Mouse (Mus musculus): ENCODE results near the gene Psors1c2. TPM values are rescaled to one million over a fixed set of nuclear protein-coding genes. Genes with fewer than 3 reads are reported as not detected.
A peak's percentile ranks its signal among the peaks of the same experiment; 100 is the strongest.

The Psors1c2 gene
- polyA plus RNA-seq, 1 experiment from 2014 or later: 1.5 TPM

GRCm38 (mm10) chr17:35517526-35517925, 15.5 kb upstream of the Psors1c2 start:
- no peak for ATAC-seq (ENCODE audit: extremely low read depth, insufficient number of reproducible peaks, low FRiP score, low TSS enrichment)
- Histone ChIP-seq H3K36me3 (peaks cover 43% of the 10 kb centered on the region), H3K9me3 (no peaks in the 10 kb centered on the region), H3K9ac (peak overlapping the region; percentile 84), H3K27me3 (replicated peaks) (no peaks in the 10 kb centered on the region), H3K4me3 (peak overlapping the region; percentile 67), H3K4me1 (peaks cover 35% of the 10 kb centered on the region), H3K27ac (replicated peaks) (peak overlapping the region; percentile 63), H3K4me2 (peak overlapping the region; percentile 76)
- WGBS: 7% methylated on average over 12 of the region's 12 CpGs

- H3K27ac ChIP-seq (replicated peaks): no peak overlapping the region
- H3K36me3 ChIP-seq: peaks cover 83% of the 10 kb centered on the region
- no peaks in the 10 kb centered on the region for H3K4me1 ChIP-seq
- H3K4me2 ChIP-seq: no peak overlapping the region
- H3K27me3 ChIP-seq (replicated peaks): no peaks in the 10 kb centered on the region
- no peaks in the 10 kb centered on the region for H3K9me3 ChIP-seq
- ATAC-seq (ENCODE audit: extremely low read depth, insufficient number of reproducible peaks, low FRiP score, low TSS enrichment): no peak
- H3K9ac ChIP-seq: no peak overlapping the region
- WGBS: 86% methylated on average over 9 of the region's 9 CpGs
- no peak overlapping the region for H3K4me3 ChIP-seq
These were observed 8.6 kb upstream of the Psors1c2 start for GRCm38 (mm10) chr17:35524354-35524753.

- no peaks in the 10 kb centered on the region for H3K27me3 ChIP-seq (replicated peaks)
- ATAC-seq (ENCODE audit: extremely low read depth, insufficient number of reproducible peaks, low FRiP score, low TSS enrichment): no peak
- no peak overlapping the region for H3K4me2 ChIP-seq
- no peaks in the 10 kb centered on the region for H3K9me3 ChIP-seq
- H3K9ac ChIP-seq: no peak overlapping the region
- 68% methylated on average over 8 of the region's 8 CpGs for WGBS
- H3K36me3 ChIP-seq: peaks cover 83% of the 10 kb centered on the region
- no peak overlapping the region for H3K4me3 ChIP-seq
- no peaks in the 10 kb centered on the region for H3K4me1 ChIP-seq
- H3K27ac ChIP-seq (replicated peaks): no peak overlapping the region
These were observed 6.4 kb upstream of the Psors1c2 start for GRCm38 (mm10) chr17:35526644-35527043.

- 8% methylated on average over 3 of the region's 3 CpGs for WGBS
These were observed 641 bp upstream of the Psors1c2 start for GRCm38 (mm10) chr17:35532360-35532759.

GRCm38 (mm10) chr17:35534343-35534742, 1.3 kb downstream of the Psors1c2 start:
- Histone ChIP-seq H3K27ac (replicated peaks) (no peak overlapping the region), H3K36me3 (peaks cover 16% of the 10 kb centered on the region), H3K4me3 (no peak overlapping the region), H3K27me3 (replicated peaks) (peaks cover 15% of the 10 kb centered on the region; the same call in 1 of the 2 replicates), H3K9ac (no peak overlapping the region), H3K4me2 (no peak overlapping the region), H3K4me1 (peaks cover 4% of the 10 kb centered on the region; the same call in 1 of the 2 replicates), H3K9me3 (no peaks in the 10 kb centered on the region)
- 6% methylated on average over 6 of the region's 6 CpGs for WGBS
- no peak for ATAC-seq (ENCODE audit: extremely low read depth, insufficient number of reproducible peaks, low FRiP score, low TSS enrichment)

More at GRCm38 (mm10) chr17:35532360-35532759, 641 bp upstream of the Psors1c2 start:
- Histone ChIP-seq H3K4me2 (no peak overlapping the region), H3K9me3 (no peaks in the 10 kb centered on the region), H3K4me1 (peaks cover 4% of the 10 kb centered on the region; the same call in 1 of the 2 replicates), H3K27ac (replicated peaks) (no peak overlapping the region), H3K9ac (no peak overlapping the region), H3K27me3 (replicated peaks) (peaks cover 15% of the 10 kb centered on the region; the same call in 1 of the 2 replicates), H3K36me3 (peaks cover 35% of the 10 kb centered on the region), H3K4me3 (no peak overlapping the region)
- no peak for ATAC-seq (ENCODE audit: extremely low read depth, insufficient number of reproducible peaks, low FRiP score, low TSS enrichment)

GRCm38 (mm10) chr17:35537421-35537820, 4.4 kb downstream of the Psors1c2 start:
- 75% methylated on average over 4 of the region's 4 CpGs for WGBS

GRCm38 (mm10) chr17:35538476-35538875, 5.5 kb downstream of the Psors1c2 start:
- Histone ChIP-seq H3K27me3 (replicated peaks) (peaks cover 9% of the 10 kb centered on the region; the same call in 1 of the 2 replicates), H3K9me3 (no peaks in the 10 kb centered on the region), H3K27ac (replicated peaks) (no peak overlapping the region), H3K4me2 (no peak overlapping the region), H3K9ac (no peak overlapping the region), H3K36me3 (no peaks in the 10 kb centered on the region), H3K4me1 (peaks cover 5% of the 10 kb centered on the region), H3K4me3 (no peak overlapping the region)
- 81% methylated on average over 1 of the region's 1 CpGs for WGBS
- ATAC-seq (ENCODE audit: extremely low read depth, insufficient number of reproducible peaks, low FRiP score, low TSS enrichment): no peak

More at GRCm38 (mm10) chr17:35537421-35537820, 4.4 kb downstream of the Psors1c2 start:
- Histone ChIP-seq H3K36me3 (no peaks in the 10 kb centered on the region), H3K4me1 (peaks cover 3% of the 10 kb centered on the region; the same call in 1 of the 2 replicates), H3K27ac (replicated peaks) (no peak overlapping the region), H3K4me2 (no peak overlapping the region), H3K4me3 (no peak overlapping the region), H3K9ac (no peak overlapping the region), H3K27me3 (replicated peaks) (peaks cover 19% of the 10 kb centered on the region; the same call in 1 of the 2 replicates), H3K9me3 (no peaks in the 10 kb centered on the region)
- ATAC-seq (ENCODE audit: extremely low read depth, insufficient number of reproducible peaks, low FRiP score, low TSS enrichment): no peak

DNA sequence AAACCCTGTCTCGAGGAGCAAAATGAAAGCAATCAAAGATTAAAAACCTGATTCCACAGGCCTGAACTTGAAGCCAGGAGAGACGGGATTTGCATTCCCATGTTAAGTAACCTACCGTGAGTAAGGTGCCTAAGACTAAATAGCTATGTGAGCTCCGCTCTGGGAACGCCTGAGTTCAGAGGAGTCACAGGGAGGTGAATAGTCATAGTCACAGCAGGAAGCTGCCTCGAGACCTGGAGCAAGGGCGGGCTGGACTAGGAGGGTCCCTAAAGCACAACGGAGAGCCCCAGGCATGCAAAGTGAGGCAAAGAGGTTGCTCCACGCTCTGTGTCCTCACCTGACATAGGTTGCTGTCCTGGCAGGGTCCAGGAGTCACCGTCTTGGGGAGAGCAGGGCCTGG, 6.5 kb downstream of the Psors1c2 start:
- Histone ChIP-seq H3K27ac (replicated peaks) (no peak overlapping the region), H3K4me3 (no peak overlapping the region), H3K9ac (no peak overlapping the region), H3K27me3 (replicated peaks) (0 out of 2 replicates have a peak, but pooled peaks cover 3% of the 10 kb centered on the region), H3K36me3 (no peaks in the 10 kb centered on the region), H3K4me1 (peaks cover 12% of the 10 kb centered on the region), H3K9me3 (no peaks in the 10 kb centered on the region), H3K4me2 (no peak overlapping the region)
- ATAC-seq (ENCODE audit: extremely low read depth, insufficient number of reproducible peaks, low FRiP score, low TSS enrichment): no peak
- 46% methylated on average over 10 of the region's 10 CpGs for WGBS

DNA sequence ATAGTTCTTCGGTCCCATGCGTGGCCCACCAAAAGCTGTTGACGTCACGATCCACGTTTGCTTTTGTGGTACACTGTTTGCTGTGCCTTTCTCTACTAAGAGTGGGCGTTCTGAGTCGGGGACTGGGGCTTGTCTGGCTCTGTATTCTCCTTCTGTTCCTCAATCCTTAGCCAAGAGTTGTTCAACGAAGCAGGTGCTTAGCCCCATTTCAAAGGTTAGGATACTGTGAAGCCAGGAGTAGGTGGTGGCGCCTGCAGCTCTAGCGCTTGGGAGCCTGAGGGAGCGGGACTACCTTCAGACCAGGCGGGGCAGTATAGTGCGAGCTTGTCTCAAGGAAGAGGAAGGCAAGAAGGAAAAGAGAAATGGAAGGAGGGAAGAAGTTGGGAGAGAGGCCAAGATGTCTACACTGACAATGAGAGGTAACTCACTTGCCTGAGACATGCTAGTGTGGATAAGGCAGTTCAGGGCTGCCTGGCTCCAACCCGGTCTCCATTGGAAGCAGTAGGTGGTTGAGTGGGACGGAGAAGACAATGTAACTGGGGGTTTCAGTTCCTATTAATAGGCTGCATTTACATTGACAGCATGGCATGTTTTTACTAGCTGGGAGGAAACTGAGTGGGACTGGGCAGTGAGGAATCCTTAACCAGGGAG, 9.9 kb downstream of the Psors1c2 start:
- H3K9ac ChIP-seq: no peak overlapping the region

GRCm38 (mm10) chr17:35543412-35543861, 10.4 kb downstream of the Psors1c2 start:
- ATAC-seq (ENCODE audit: extremely low read depth, insufficient number of reproducible peaks, low FRiP score, low TSS enrichment): no peak
- Histone ChIP-seq H3K4me3 (no peak overlapping the region; the same call in 1 of the 2 replicates), H3K27ac (replicated peaks) (peak overlapping the region; percentile 15; the same call in 1 of the 2 replicates), H3K36me3 (no peaks in the 10 kb centered on the region), H3K9me3 (no peaks in the 10 kb centered on the region), H3K27me3 (replicated peaks) (0 out of 2 replicates have a peak, but pooled peaks cover 3% of the 10 kb centered on the region), H3K4me2 (peak overlapping the region; percentile 37), H3K9ac (0 out of 2 replicates have a peak overlapping the region, but pooled peaks have one; percentile 59), H3K4me1 (peaks cover 21% of the 10 kb centered on the region)
- WGBS: 46% methylated on average over 14 of the region's 14 CpGs

More for the DNA sequence above, 9.9 kb downstream of the Psors1c2 start:
- Histone ChIP-seq H3K36me3 (no peaks in the 10 kb centered on the region), H3K4me3 (no peak overlapping the region; the same call in 1 of the 2 replicates), H3K9me3 (no peaks in the 10 kb centered on the region), H3K27ac (replicated peaks) (peak overlapping the region; percentile 15; the same call in 1 of the 2 replicates), H3K27me3 (replicated peaks) (0 out of 2 replicates have a peak, but pooled peaks cover 3% of the 10 kb centered on the region), H3K4me1 (peaks cover 17% of the 10 kb centered on the region), H3K4me2 (peak overlapping the region; percentile 37)
- WGBS: 71% methylated on average over 15 of the region's 15 CpGs
- ATAC-seq (ENCODE audit: extremely low read depth, insufficient number of reproducible peaks, low FRiP score, low TSS enrichment): no peak

GRCm38 (mm10) chr17:35544001-35544400, 11.0 kb downstream of the Psors1c2 start:
- Histone ChIP-seq H3K4me1 (peaks cover 27% of the 10 kb centered on the region), H3K9me3 (no peaks in the 10 kb centered on the region), H3K9ac (no peak overlapping the region), H3K4me3 (no peak overlapping the region), H3K36me3 (no peaks in the 10 kb centered on the region), H3K27ac (replicated peaks) (no peak overlapping the region), H3K4me2 (no peak overlapping the region), H3K27me3 (replicated peaks) (0 out of 2 replicates have a peak, but pooled peaks cover 3% of the 10 kb centered on the region)
- ATAC-seq (ENCODE audit: extremely low read depth, insufficient number of reproducible peaks, low FRiP score, low TSS enrichment): no peak
- 70% methylated on average over 6 of the region's 6 CpGs for WGBS

Measured in heart, embryonic 13.5 days (tissue).